Mouse (Mus musculus): ENCODE data around the gene Limk1.
A peak's percentile ranks its signal among the peaks of the same experiment; 100 is the strongest.

Limk1 gene

GRCm38 (mm10) chr5:134688086-134688717 lies at the start of gene Limk1:
Gene Limk1, minus strand, starts transcription at chr5:134688598.
- DNase-seq (ENCODE audit: low spot score in 2 of 2): no peak

- no peak for DNase-seq (ENCODE audit: low spot score in 2 of 2)
Measured at GRCm38 (mm10) chr5:134734920-134735319, 46.5 kb upstream of the Limk1 start.

GRCm38 (mm10) chr5:134734072-134734471 lies 45.7 kb upstream of the Limk1 start:
- DNase-seq (ENCODE audit: low spot score in 2 of 2): no peak

GRCm38 (mm10) chr5:134733241-134733640 lies 44.8 kb upstream of the Limk1 start:
- no peak for DNase-seq (ENCODE audit: low spot score in 2 of 2)

- DNase-seq (ENCODE audit: low spot score in 2 of 2): no peak
Measured at GRCm38 (mm10) chr5:134729124-134729523, 40.7 kb upstream of the Limk1 start.

GRCm38 (mm10) chr5:134728535-134728934 lies 40.1 kb upstream of the Limk1 start:
- DNase-seq (ENCODE audit: low spot score in 2 of 2): no peak

- DNase-seq (ENCODE audit: low spot score in 2 of 2): no peak
Measured at GRCm38 (mm10) chr5:134727001-134727639, 38.7 kb upstream of the Limk1 start.

GRCm38 (mm10) chr5:134725299-134725698 lies 36.9 kb upstream of the Limk1 start:
- DNase-seq (ENCODE audit: low spot score in 2 of 2): no peak

GRCm38 (mm10) chr5:134720058-134720457 lies 31.7 kb upstream of the Limk1 start:
- DNase-seq (ENCODE audit: low spot score in 2 of 2): no peak

- DNase-seq (ENCODE audit: low spot score in 2 of 2): no peak
Measured at GRCm38 (mm10) chr5:134711076-134711475, 22.7 kb upstream of the Limk1 start.

GRCm38 (mm10) chr5:134709275-134709674 lies 20.9 kb upstream of the Limk1 start:
- DNase-seq (ENCODE audit: low spot score in 2 of 2): no peak

GRCm38 (mm10) chr5:134704157-134704556 lies 15.8 kb upstream of the Limk1 start:
- DNase-seq (ENCODE audit: low spot score in 2 of 2): peak; percentile 70 to 88

- DNase-seq (ENCODE audit: low spot score in 2 of 2): no peak
Measured at GRCm38 (mm10) chr5:134695539-134695938, 7.1 kb upstream of the Limk1 start.

GRCm38 (mm10) chr5:134695082-134695481 lies 6.7 kb upstream of the Limk1 start:
- peak in 1 of 2 experiments; percentile 47 for DNase-seq (ENCODE audit: low spot score in 2 of 2)

- DNase-seq (ENCODE audit: low spot score in 2 of 2): no peak
Measured at GRCm38 (mm10) chr5:134692704-134693103, 4.3 kb upstream of the Limk1 start.

- peak; percentile 98 to 99 for DNase-seq (ENCODE audit: low spot score in 2 of 2)
Measured at GRCm38 (mm10) chr5:134688718-134689284, 403 bp upstream of the Limk1 start.

GRCm38 (mm10) chr5:134687187-134687586 lies 1.2 kb downstream of the Limk1 start:
- DNase-seq (ENCODE audit: low spot score in 2 of 2): peak in 1 of 2 experiments; percentile 55

GRCm38 (mm10) chr5:134686541-134686940 lies 1.9 kb downstream of the Limk1 start:
- peak in 1 of 2 experiments; percentile 56 for DNase-seq (ENCODE audit: low spot score in 2 of 2)

- no peak for DNase-seq (ENCODE audit: low spot score in 2 of 2)
Measured at GRCm38 (mm10) chr5:134684398-134684797, 4.0 kb downstream of the Limk1 start.

GRCm38 (mm10) chr5:134683813-134684212 lies 4.6 kb downstream of the Limk1 start:
- no peak for DNase-seq (ENCODE audit: low spot score in 2 of 2)

- peak in 1 of 2 experiments; percentile 55 for DNase-seq (ENCODE audit: low spot score in 2 of 2)
Measured at GRCm38 (mm10) chr5:134680238-134680637, 8.2 kb downstream of the Limk1 start.

- peak in 1 of 2 experiments; percentile 60 for DNase-seq (ENCODE audit: low spot score in 2 of 2)
Measured at GRCm38 (mm10) chr5:134678827-134679546, 9.4 kb downstream of the Limk1 start.

Data from spleen, postnatal 4 days (tissue).